ENCODE assay signal across 25 mouse cellular contexts in genomic region chrX:36050312-36050711, GRCm38 (mm10).
DNase-seq lines count a peak whose midpoint lies in the region; ATAC-seq and TF ChIP-seq lines count a peak whose summit lies in the region.
"Had no signal": no experiment of that assay in that cellular context is flagged by ENCODE, and none has a peak within 500 bp of the region (broad histone marks: within the 10 kb centered on the region; RNA-seq: fewer than 3 reads in every experiment).

No protein-coding gene starts in this region.

- H3K36me3 ChIP-seq in intestine, embryonic 16.5 days (ENCODE audit: control insufficient read depth, insufficient read depth, low read length), result no peaks in the 10 kb centered on the region
- H3K36me3 ChIP-seq in intestine, embryonic 15.5 days, result no peaks in the 10 kb centered on the region
- 0 out of 2 replicates have a peak, but pooled peaks cover 4% of the 10 kb centered on the region for H3K36me3 ChIP-seq in midbrain, embryonic 13.5 days
- H3K36me3 ChIP-seq in lung, postnatal 0 days (ENCODE audit: insufficient read depth, low read length), result no peaks in the 10 kb centered on the region
- H3K36me3 ChIP-seq: forebrain, embryonic 12.5 days; hindbrain, embryonic 10.5 days had no signal

- no peaks in the 10 kb centered on the region for H3K27me3 ChIP-seq in intestine, embryonic 16.5 days (replicated peaks; ENCODE audit: control insufficient read depth, insufficient read depth, low read length)
- no peaks in the 10 kb centered on the region for H3K27me3 ChIP-seq in intestine, embryonic 15.5 days (replicated peaks)
- no peaks in the 10 kb centered on the region for H3K27me3 ChIP-seq in midbrain, embryonic 13.5 days
- H3K27me3 ChIP-seq in lung, postnatal 0 days (replicated peaks; ENCODE audit: insufficient read depth, low read length), result no peaks in the 10 kb centered on the region
- H3K27me3 ChIP-seq: forebrain, embryonic 12.5 days; forebrain, embryonic 15.5 days; hindbrain, embryonic 13.5 days had no signal

- H3K4me1 ChIP-seq in intestine, embryonic 16.5 days (ENCODE audit: control insufficient read depth, insufficient read depth, low read length), result no peaks in the 10 kb centered on the region
- H3K4me1 ChIP-seq in intestine, embryonic 15.5 days (replicated peaks), result no peaks in the 10 kb centered on the region
- no peaks in the 10 kb centered on the region for H3K4me1 ChIP-seq in midbrain, embryonic 13.5 days (replicated peaks)
- H3K4me1 ChIP-seq in lung, postnatal 0 days (ENCODE audit: insufficient read depth, low read depth, low read length), result no peaks in the 10 kb centered on the region
- H3K4me1 ChIP-seq: forebrain, embryonic 12.5 days; forebrain, embryonic 15.5 days; hindbrain, embryonic 10.5 days; hindbrain, embryonic 13.5 days had no signal

- no peaks in the 10 kb centered on the region for H3K9me3 ChIP-seq in intestine, embryonic 16.5 days (ENCODE audit: control insufficient read depth, low read length)
- no peaks in the 10 kb centered on the region for H3K9me3 ChIP-seq in intestine, embryonic 15.5 days
- H3K9me3 ChIP-seq in midbrain, embryonic 13.5 days, result no peaks in the 10 kb centered on the region
- no peaks in the 10 kb centered on the region for H3K9me3 ChIP-seq in lung, postnatal 0 days (ENCODE audit: low read length)
- H3K9me3 ChIP-seq: forebrain, embryonic 12.5 days; forebrain, embryonic 15.5 days; hindbrain, embryonic 10.5 days; hindbrain, embryonic 13.5 days had no signal

- no peak overlapping the region for H3K4me3 ChIP-seq in intestine, embryonic 16.5 days (ENCODE audit: low read length)
- H3K4me3 ChIP-seq in intestine, embryonic 15.5 days (replicated peaks), result no peak overlapping the region
- no peak overlapping the region for H3K4me3 ChIP-seq in midbrain, embryonic 13.5 days (replicated peaks)
- no peak overlapping the region for H3K4me3 ChIP-seq in lung, postnatal 0 days (ENCODE audit: low read depth, low read length)
- H3K4me3 ChIP-seq: forebrain, embryonic 12.5 days; forebrain, embryonic 15.5 days; hindbrain, embryonic 10.5 days; hindbrain, embryonic 13.5 days had no signal

- no peak for TF ChIP-seq CTCF in lung, postnatal 0 days (IDR thresholded peaks at IDR 0.05)

- H3K27ac ChIP-seq in intestine, embryonic 16.5 days (ENCODE audit: low read length), result no peak overlapping the region
- no peak overlapping the region for H3K27ac ChIP-seq in intestine, embryonic 15.5 days
- no peak overlapping the region for H3K27ac ChIP-seq in midbrain, embryonic 13.5 days
- H3K27ac ChIP-seq in lung, postnatal 0 days (ENCODE audit: low read length), result no peak overlapping the region
- H3K27ac ChIP-seq: forebrain, embryonic 12.5 days; forebrain, embryonic 15.5 days; hindbrain, embryonic 10.5 days; hindbrain, embryonic 13.5 days had no signal

- intact Hi-C loops in gastrocnemius, postnatal 36 days (cut with DNase I), result no loop called here

- no peak overlapping the region for H3K4me2 ChIP-seq in intestine, embryonic 16.5 days (ENCODE audit: low read depth, low read length)
- H3K4me2 ChIP-seq in intestine, embryonic 15.5 days (replicated peaks), result no peak overlapping the region
- H3K4me2 ChIP-seq in midbrain, embryonic 13.5 days (replicated peaks), result no peak overlapping the region
- no peak overlapping the region for H3K4me2 ChIP-seq in lung, postnatal 0 days (replicated peaks; ENCODE audit: low read depth, low read length)
- H3K4me2 ChIP-seq: forebrain, embryonic 12.5 days; forebrain, embryonic 15.5 days; heart, embryonic 11.5 days; hindbrain, embryonic 13.5 days had no signal

- peak; percentile 27 for DNase-seq in NIH3T3 (ENCODE audit: low read depth)
- DNase-seq in gastrocnemius, postnatal 36 days, result no peak
- no peak for DNase-seq in embryo, embryonic 11 days
- DNase-seq in lung, postnatal 0 days (ENCODE audit: low spot score), result no peak
- DNase-seq: adrenal gland, adult 2 months; adrenal gland, postnatal 25 days; cerebellum, adult 11-12 months; cerebellum, adult 8-10 months; cerebellum, postnatal 10 days; cerebellum, postnatal 36 days; gastrocnemius, postnatal 25 days; heart, adult 11 months; heart, postnatal 36 days; kidney, adult 11 months had no signal

- TF ChIP-seq EP300 in lung, postnatal 0 days (IDR thresholded peaks at IDR 0.05), result no peak

- H3K9ac ChIP-seq in intestine, embryonic 16.5 days (ENCODE audit: low read depth, low read length), result no peak overlapping the region
- no peak overlapping the region for H3K9ac ChIP-seq in intestine, embryonic 15.5 days
- H3K9ac ChIP-seq in midbrain, embryonic 13.5 days (replicated peaks), result no peak overlapping the region
- no peak overlapping the region for H3K9ac ChIP-seq in lung, postnatal 0 days (replicated peaks; ENCODE audit: low read depth)
- H3K9ac ChIP-seq: forebrain, embryonic 12.5 days; forebrain, embryonic 15.5 days; hindbrain, embryonic 13.5 days had no signal

- ATAC-seq in intestine, embryonic 16.5 days, result 0 out of 2 replicates have a peak, but pooled peaks have one; percentile 40
- no peak for ATAC-seq in intestine, embryonic 15.5 days
- ATAC-seq in granulocyte monocyte progenitor cell, adult 5-6 weeks (replicated peaks; ENCODE audit: poor library complexity, severe bottlenecking), result peak; percentile 61
- ATAC-seq in midbrain, embryonic 13.5 days, result no peak
- no peak for ATAC-seq in lung, postnatal 0 days
- ATAC-seq: CD4-positive, CD25-positive, alpha-beta regulatory T cell, adult 4 months; forebrain, embryonic 15.5 days; hindbrain, embryonic 16.5 days had no signal

Comparison
In these comparisons a context has a peak if more than half of its experiments do, and no peak if none do; other contexts are left out.
1. ATAC-seq: peak in intestine, embryonic 16.5 days (single experiment) and granulocyte monocyte progenitor cell, adult 5-6 weeks (single experiment); none in intestine, embryonic 15.5 days (single experiment), midbrain, embryonic 13.5 days (single experiment) and lung, postnatal 0 days (single experiment).